10 mouse cellular contexts compared by ENCODE assay signal in the genomic region with DNA sequence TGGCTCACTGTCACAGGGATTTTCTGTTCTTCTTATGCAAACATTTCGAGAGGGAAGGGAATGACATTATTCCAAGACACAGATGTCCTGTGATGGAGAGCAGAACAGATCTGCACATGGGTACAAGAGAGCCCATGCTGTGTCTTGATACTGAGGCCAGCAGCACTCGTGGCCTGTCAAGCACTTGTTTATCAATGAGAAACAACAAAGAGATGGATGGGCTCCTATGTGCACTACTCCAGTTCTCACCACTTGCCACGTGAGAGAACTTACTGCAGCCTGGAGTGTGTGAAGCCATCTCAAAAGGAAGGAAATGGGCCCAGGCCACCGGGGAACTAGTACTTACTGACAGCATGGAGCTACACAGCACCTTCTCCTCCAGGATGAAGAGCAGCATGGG. TPM values are rescaled to one million over a fixed set of nuclear protein-coding genes. Genes with fewer than 3 reads are reported as not detected.
DNase-seq lines count a peak whose midpoint lies in the region; ATAC-seq and TF ChIP-seq lines count a peak whose summit lies in the region.
"Had no signal": no experiment of that assay in that cellular context is flagged by ENCODE, and none has a peak within 500 bp of the region (broad histone marks: within the 10 kb centered on the region; RNA-seq: fewer than 3 reads in every experiment).

No protein-coding gene starts in this region.

- peak overlapping the region; percentile 77 for H3K27ac ChIP-seq in heart, embryonic 11.5 days (ENCODE audit: low read depth, low read length)
- peak overlapping the region; percentile 72; the same call in 1 of the 2 replicates for H3K27ac ChIP-seq in lung, postnatal 0 days (ENCODE audit: low read length)
- H3K27ac ChIP-seq in forebrain, postnatal 0 days (ENCODE audit: low read depth, low read length) = peak overlapping the region; percentile 54; the same call in 1 of the 2 replicates
- H3K27ac ChIP-seq in small intestine, adult 2 months (ENCODE audit: insufficient read depth, low read depth, low read length) = peak overlapping the region; percentile 86

- peaks cover 50% of the 10 kb centered on the region for H3K4me1 ChIP-seq in heart, embryonic 11.5 days (ENCODE audit: control insufficient read depth, insufficient read depth, low read length)
- peaks cover 17% of the 10 kb centered on the region for H3K4me1 ChIP-seq in lung, postnatal 0 days (ENCODE audit: insufficient read depth, low read depth, low read length)
- peaks cover 11% of the 10 kb centered on the region for H3K4me1 ChIP-seq in forebrain, postnatal 0 days (ENCODE audit: insufficient read depth)
- peaks cover 59% of the 10 kb centered on the region for H3K4me1 ChIP-seq in small intestine, adult 2 months (ENCODE audit: control insufficient read depth, insufficient read depth, insufficient read length, low read length)

- ATAC-seq in heart, embryonic 11.5 days (replicated peaks; ENCODE audit: insufficient number of reproducible peaks, low FRiP score, low TSS enrichment) = no peak
- peak; percentile 37 for ATAC-seq in lung, postnatal 0 days
- ATAC-seq in forebrain, postnatal 0 days = peak; percentile 78
- ATAC-seq: activated CD4-positive, CD25-positive, alpha-beta regulatory T cell, adult 4 months had no signal

- TF ChIP-seq CTCF in lung, postnatal 0 days (IDR thresholded peaks at IDR 0.05) = no peak
- no peak for TF ChIP-seq CTCF in forebrain, postnatal 0 days (IDR thresholded peaks at IDR 0.05; ENCODE audit: low read depth)
- no peak for TF ChIP-seq CTCF in small intestine, adult 2 months (IDR thresholded peaks at IDR 0.05; ENCODE audit: extremely low read depth, insufficient read length, insufficient replicate concordance, low read depth, low read length)

- H3K4me2 ChIP-seq in heart, embryonic 11.5 days = no peak overlapping the region
- H3K4me2 ChIP-seq in lung, postnatal 0 days (replicated peaks; ENCODE audit: low read depth, low read length) = no peak overlapping the region
- H3K4me2 ChIP-seq in forebrain, postnatal 0 days (ENCODE audit: low read depth) = no peak overlapping the region

- H3K4me3 ChIP-seq in heart, embryonic 11.5 days (ENCODE audit: low read depth, low read length) = no peak overlapping the region
- H3K4me3 ChIP-seq in lung, postnatal 0 days (ENCODE audit: low read depth, low read length) = no peak overlapping the region
- H3K4me3 ChIP-seq in forebrain, postnatal 0 days (ENCODE audit: low read depth, low read length) = no peak overlapping the region
- H3K4me3 ChIP-seq in small intestine, adult 2 months (ENCODE audit: low read depth, low read length) = no peak overlapping the region

- TF ChIP-seq EP300 in lung, postnatal 0 days (IDR thresholded peaks at IDR 0.05) = no peak

- no peaks in the 10 kb centered on the region for H3K36me3 ChIP-seq in heart, embryonic 11.5 days (ENCODE audit: control insufficient read depth, insufficient read depth, low read length)
- H3K36me3 ChIP-seq in lung, postnatal 0 days (ENCODE audit: insufficient read depth, low read length) = no peaks in the 10 kb centered on the region
- no peaks in the 10 kb centered on the region for H3K36me3 ChIP-seq in forebrain, postnatal 0 days (ENCODE audit: insufficient read depth)
- no peaks in the 10 kb centered on the region for H3K36me3 ChIP-seq in small intestine, adult 2 months (ENCODE audit: control insufficient read depth, insufficient read depth, low read length)

- H3K27me3 ChIP-seq in heart, embryonic 11.5 days (ENCODE audit: control insufficient read depth, insufficient read depth, low read length) = no peaks in the 10 kb centered on the region
- no peaks in the 10 kb centered on the region for H3K27me3 ChIP-seq in lung, postnatal 0 days (replicated peaks; ENCODE audit: insufficient read depth, low read length)
- no peaks in the 10 kb centered on the region for H3K27me3 ChIP-seq in forebrain, postnatal 0 days (ENCODE audit: insufficient read depth, low read length)
- H3K27me3 ChIP-seq in small intestine, adult 2 months (ENCODE audit: control insufficient read depth, insufficient read depth, low read length) = no peaks in the 10 kb centered on the region

- TF ChIP-seq POLR2A in small intestine, adult 2 months (IDR thresholded peaks at IDR 0.05; ENCODE audit: low read depth, low read length) = no peak

- WGBS in heart, embryonic 11.5 days (ENCODE audit: insufficient replicate concordance) = 21% methylated on average over 4 of the region's 4 CpGs
- 20% methylated on average over 4 of the region's 4 CpGs for WGBS in lung, postnatal 0 days
- 33% methylated on average over 4 of the region's 4 CpGs for WGBS in forebrain, postnatal 0 days
- WGBS in small intestine, adult 2 months = 21% methylated on average over 4 of the region's 4 CpGs

- H3K9ac ChIP-seq in heart, embryonic 11.5 days (ENCODE audit: low read depth, low read length) = no peak overlapping the region
- H3K9ac ChIP-seq in lung, postnatal 0 days (replicated peaks; ENCODE audit: low read depth) = no peak overlapping the region
- no peak overlapping the region for H3K9ac ChIP-seq in forebrain, postnatal 0 days

- no peaks in the 10 kb centered on the region for H3K9me3 ChIP-seq in heart, embryonic 11.5 days (replicated peaks; ENCODE audit: control insufficient read depth, low read length)
- H3K9me3 ChIP-seq in lung, postnatal 0 days (ENCODE audit: low read length) = no peaks in the 10 kb centered on the region
- no peaks in the 10 kb centered on the region for H3K9me3 ChIP-seq in forebrain, postnatal 0 days (ENCODE audit: low read length)

- DNase-seq in heart, adult 8-10 months (ENCODE audit: low spot score) = no peak
- DNase-seq in lung, postnatal 0 days (ENCODE audit: low spot score) = no peak
- no peak for DNase-seq in lung, postnatal 4 days
- no peak for DNase-seq in forebrain, postnatal 0 days
- DNase-seq in c-Kit-positive CD71-positive TER-119-positive erythroid progenitor cells, embryonic 14.5 days (ENCODE audit: low spot score) = no peak
- DNase-seq in adrenal gland, postnatal 36 days = no peak
- DNase-seq: gastrocnemius, postnatal 10 days had no signal

RNA-seq across cellular contexts. Expression of gene Fam53b, which starts 27.2 kb away (rescaled TPM):
- 11.9 and 14.5 TPM in 2 replicates for polyA plus RNA-seq in heart, embryonic 11.5 days (2014; fragmentation: Nextera tagmentation; extraction: Ambion mirVana)
- 10 to 100 TPM; 24.0 to 31.3 (median 26.9) TPM for total RNA-seq in heart, adult 8-10 months (2022)
- polyA plus RNA-seq in lung, postnatal 0 days (2015; fragmentation: Nextera tagmentation; extraction: Ambion mirVana) = 27.2 and 31.2 TPM in 2 replicates
- 5.6 and 15.4 TPM in 2 replicates for total RNA-seq in forebrain, postnatal 0 days (2014; rRNA removed)
- polyA plus RNA-seq in forebrain, postnatal 0 days (2015; fragmentation: Nextera tagmentation; extraction: Ambion mirVana) = 5.6 and 5.8 TPM in 2 replicates
- polyA plus RNA-seq in small intestine, adult 2 months (2012; rRNA removed) = 24.6 and 55.7 TPM in 2 replicates
- 10 to 100 TPM; 65.9 to 94.9 TPM for total RNA-seq in adrenal gland, postnatal 36 days (2021)
